Mouse (Mus musculus): ENCODE results near the gene Iqch. TPM values are rescaled to one million over a fixed set of nuclear protein-coding genes. Genes with fewer than 3 reads are reported as not detected.

Iqch gene
- polyA plus RNA-seq, 1 experiment from 2014 or later: 0.22 TPM

DNA sequence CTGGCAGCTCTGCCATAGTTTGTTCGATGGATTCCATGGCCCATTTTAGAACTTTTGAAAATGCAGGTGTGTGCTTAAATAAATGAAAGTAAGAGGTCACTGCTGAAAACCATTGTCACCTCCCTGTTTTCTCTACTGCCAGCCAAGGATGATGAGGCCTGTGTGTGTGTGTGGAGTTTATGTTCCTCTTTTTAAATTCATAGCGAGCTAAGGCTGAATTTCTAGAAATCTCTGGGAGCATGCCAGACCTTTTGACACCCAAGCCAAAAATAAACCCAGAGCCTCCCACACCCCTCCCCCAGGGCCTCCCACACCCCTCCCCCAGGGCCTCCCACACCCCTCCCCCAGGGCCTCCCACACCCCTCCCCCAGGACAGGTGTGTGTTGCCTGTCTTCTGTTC lies 15.7 kb upstream of the Iqch start:
- peaks cover 8% of the 10 kb centered on the region for H3K36me3 ChIP-seq (ENCODE audit: control insufficient read depth, insufficient read depth, low read length)
- WGBS: 83% methylated on average over 2 of the region's 2 CpGs
- no peak overlapping the region for H3K4me2 ChIP-seq (replicated peaks; ENCODE audit: low read depth, low read length)
- H3K9ac ChIP-seq (replicated peaks; ENCODE audit: low read depth, low read length): no peak overlapping the region
- H3K27ac ChIP-seq (ENCODE audit: low read length): no peak overlapping the region
- H3K9me3 ChIP-seq (ENCODE audit: control insufficient read depth, low read depth, low read length): no peaks in the 10 kb centered on the region
- H3K27me3 ChIP-seq (ENCODE audit: control insufficient read depth, insufficient read depth, low read length): no peaks in the 10 kb centered on the region
- no peak overlapping the region for H3K4me3 ChIP-seq (ENCODE audit: low read depth, low read length)
- peaks cover 5% of the 10 kb centered on the region; the same call in 1 of the 2 replicates for H3K4me1 ChIP-seq (ENCODE audit: control insufficient read depth, insufficient read depth, low read length)
- ATAC-seq (ENCODE audit: insufficient number of reproducible peaks, insufficient read depth, low FRiP score, low read depth): no peak

- Histone ChIP-seq H3K27ac (ENCODE audit: low read length) (no peak overlapping the region), H3K9ac (replicated peaks; ENCODE audit: low read depth, low read length) (no peak overlapping the region), H3K4me3 (ENCODE audit: low read depth, low read length) (no peak overlapping the region), H3K4me1 (ENCODE audit: control insufficient read depth, insufficient read depth, low read length) (peaks cover 13% of the 10 kb centered on the region), H3K27me3 (ENCODE audit: control insufficient read depth, insufficient read depth, low read length) (no peaks in the 10 kb centered on the region), H3K9me3 (ENCODE audit: control insufficient read depth, low read depth, low read length) (no peaks in the 10 kb centered on the region), H3K36me3 (ENCODE audit: control insufficient read depth, insufficient read depth, low read length) (peaks cover 4% of the 10 kb centered on the region; the same call in 1 of the 2 replicates), H3K4me2 (replicated peaks; ENCODE audit: low read depth, low read length) (no peak overlapping the region)
- WGBS: 83% methylated on average over 11 of the region's 11 CpGs
- no peak for ATAC-seq (ENCODE audit: insufficient number of reproducible peaks, insufficient read depth, low FRiP score, low read depth)
Observed at GRCm38 (mm10) chr9:63614018-63614985, 12.0 kb upstream of the Iqch start.

DNA sequence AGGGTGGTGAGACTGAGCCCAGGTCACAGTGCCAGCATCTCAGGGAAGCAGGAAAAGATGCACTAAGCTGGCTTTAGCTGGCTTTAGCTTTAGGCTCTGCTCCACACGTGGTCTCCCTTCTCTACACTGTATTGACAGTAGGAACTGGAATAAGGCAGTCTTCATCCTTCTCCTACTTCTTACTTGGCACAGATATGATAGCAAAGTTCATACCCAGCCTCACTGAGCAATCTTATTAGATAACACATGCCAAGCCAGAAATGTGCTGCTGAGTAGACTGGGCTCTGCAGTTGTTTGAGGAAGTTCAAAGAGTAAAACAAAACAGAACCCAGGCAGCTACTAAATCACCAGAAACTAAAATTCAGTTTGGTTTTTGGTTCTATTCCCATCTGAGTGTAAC lies 11.3 kb upstream of the Iqch start:
- no peaks in the 10 kb centered on the region for H3K27me3 ChIP-seq (ENCODE audit: control insufficient read depth, insufficient read depth, low read length)
- peaks cover 4% of the 10 kb centered on the region; the same call in 1 of the 2 replicates for H3K36me3 ChIP-seq (ENCODE audit: control insufficient read depth, insufficient read depth, low read length)
- WGBS: 39% methylated on average over 1 of the region's 1 CpGs
- H3K4me1 ChIP-seq (ENCODE audit: control insufficient read depth, insufficient read depth, low read length): peaks cover 13% of the 10 kb centered on the region
- no peak overlapping the region for H3K4me3 ChIP-seq (ENCODE audit: low read depth, low read length)
- peak; percentile 42; the same call in 1 of the 2 replicates for ATAC-seq (ENCODE audit: insufficient number of reproducible peaks, insufficient read depth, low FRiP score, low read depth)
- H3K9ac ChIP-seq (replicated peaks; ENCODE audit: low read depth, low read length): no peak overlapping the region
- no peak overlapping the region for H3K27ac ChIP-seq (ENCODE audit: low read length)
- no peaks in the 10 kb centered on the region for H3K9me3 ChIP-seq (ENCODE audit: control insufficient read depth, low read depth, low read length)
- H3K4me2 ChIP-seq (replicated peaks; ENCODE audit: low read depth, low read length): 0 out of 2 replicates have a peak overlapping the region, but pooled peaks have one; percentile 14

DNA sequence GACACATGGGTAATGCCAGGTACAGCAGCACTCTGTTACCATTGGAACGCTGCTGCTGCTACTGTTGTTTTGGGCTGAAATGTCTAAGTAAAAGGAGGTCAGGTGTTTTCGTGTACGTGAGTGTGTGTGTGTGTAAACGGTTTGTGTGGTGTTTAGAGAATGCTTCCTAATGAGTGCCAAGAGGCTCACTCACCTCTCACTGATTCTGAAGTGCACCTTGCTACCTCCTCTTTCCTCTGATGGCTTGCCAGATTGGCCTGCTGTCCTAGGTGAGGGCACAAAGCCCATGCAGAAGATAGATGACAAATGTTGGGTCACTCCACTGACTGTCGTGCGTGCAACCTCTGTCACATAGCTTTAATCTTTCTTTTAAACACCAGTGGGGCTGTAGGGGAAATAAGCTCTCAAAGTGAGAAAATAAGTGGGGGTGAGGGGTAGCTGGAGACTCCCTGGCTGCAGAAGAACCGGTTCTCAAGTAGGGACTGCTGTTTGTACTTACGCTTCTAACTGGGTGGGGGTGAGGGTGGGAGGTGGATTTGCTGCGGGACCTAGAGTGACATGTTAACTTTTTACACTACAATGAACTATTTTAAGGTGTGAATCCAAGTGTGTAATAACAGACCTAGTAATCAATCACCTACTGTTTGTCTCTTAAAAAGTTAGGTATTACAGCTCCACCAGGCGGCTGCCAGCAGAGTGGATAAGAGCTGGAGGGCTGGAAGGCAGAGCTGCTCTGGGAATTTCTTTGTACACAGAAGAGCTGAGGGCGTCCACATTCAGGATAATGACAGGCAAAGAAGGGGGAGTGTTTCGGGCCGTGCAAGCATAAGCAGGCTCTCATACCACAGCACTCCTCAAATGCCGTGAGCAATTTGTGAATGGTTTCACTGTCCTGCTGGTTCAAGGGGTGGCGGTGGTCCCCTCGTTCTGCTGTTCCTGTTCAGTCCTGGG lies 10.5 kb upstream of the Iqch start:
- 42% methylated on average over 16 of the region's 16 CpGs for WGBS
- Histone ChIP-seq H3K27me3 (ENCODE audit: control insufficient read depth, insufficient read depth, low read length) (no peaks in the 10 kb centered on the region), H3K4me1 (ENCODE audit: control insufficient read depth, insufficient read depth, low read length) (peaks cover 13% of the 10 kb centered on the region), H3K9me3 (ENCODE audit: control insufficient read depth, low read depth, low read length) (no peaks in the 10 kb centered on the region), H3K36me3 (ENCODE audit: control insufficient read depth, insufficient read depth, low read length) (peaks cover 1% of the 10 kb centered on the region; the same call in 1 of the 2 replicates), H3K27ac (ENCODE audit: low read length) (no peak overlapping the region), H3K9ac (replicated peaks; ENCODE audit: low read depth, low read length) (no peak overlapping the region), H3K4me3 (ENCODE audit: low read depth, low read length) (no peak overlapping the region), H3K4me2 (replicated peaks; ENCODE audit: low read depth, low read length) (0 out of 2 replicates have a peak overlapping the region, but pooled peaks have one; percentile 14)
- ATAC-seq (ENCODE audit: insufficient number of reproducible peaks, insufficient read depth, low FRiP score, low read depth): peak; percentile 74; the same call in 1 of the 2 replicates

- Histone ChIP-seq H3K9me3 (ENCODE audit: control insufficient read depth, low read depth, low read length) (no peaks in the 10 kb centered on the region), H3K36me3 (ENCODE audit: control insufficient read depth, insufficient read depth, low read length) (no peaks in the 10 kb centered on the region), H3K9ac (replicated peaks; ENCODE audit: low read depth, low read length) (no peak overlapping the region), H3K4me2 (replicated peaks; ENCODE audit: low read depth, low read length) (no peak overlapping the region), H3K27ac (ENCODE audit: low read length) (no peak overlapping the region; the same call in 1 of the 2 replicates), H3K27me3 (ENCODE audit: control insufficient read depth, insufficient read depth, low read length) (no peaks in the 10 kb centered on the region), H3K4me1 (ENCODE audit: control insufficient read depth, insufficient read depth, low read length) (peaks cover 13% of the 10 kb centered on the region), H3K4me3 (ENCODE audit: low read depth, low read length) (no peak overlapping the region)
- ATAC-seq (ENCODE audit: insufficient number of reproducible peaks, insufficient read depth, low FRiP score, low read depth): no peak
- WGBS: 74% methylated on average over 5 of the region's 5 CpGs
Observed at GRCm38 (mm10) chr9:63611967-63612366, 9.7 kb upstream of the Iqch start.

- H3K36me3 ChIP-seq (ENCODE audit: control insufficient read depth, insufficient read depth, low read length): no peaks in the 10 kb centered on the region
- H3K9ac ChIP-seq (replicated peaks; ENCODE audit: low read depth, low read length): no peak overlapping the region
- ATAC-seq (ENCODE audit: insufficient number of reproducible peaks, insufficient read depth, low FRiP score, low read depth): no peak
- no peaks in the 10 kb centered on the region for H3K27me3 ChIP-seq (ENCODE audit: control insufficient read depth, insufficient read depth, low read length)
- H3K4me3 ChIP-seq (ENCODE audit: low read depth, low read length): no peak overlapping the region
- peak overlapping the region; percentile 33; the same call in 1 of the 2 replicates for H3K27ac ChIP-seq (ENCODE audit: low read length)
- H3K9me3 ChIP-seq (ENCODE audit: control insufficient read depth, low read depth, low read length): no peaks in the 10 kb centered on the region
- H3K4me1 ChIP-seq (ENCODE audit: control insufficient read depth, insufficient read depth, low read length): peaks cover 13% of the 10 kb centered on the region
- WGBS: 43% methylated on average over 13 of the region's 13 CpGs
- no peak overlapping the region for H3K4me2 ChIP-seq (replicated peaks; ENCODE audit: low read depth, low read length)
Observed at GRCm38 (mm10) chr9:63610841-63611366, 8.6 kb upstream of the Iqch start.

DNA sequence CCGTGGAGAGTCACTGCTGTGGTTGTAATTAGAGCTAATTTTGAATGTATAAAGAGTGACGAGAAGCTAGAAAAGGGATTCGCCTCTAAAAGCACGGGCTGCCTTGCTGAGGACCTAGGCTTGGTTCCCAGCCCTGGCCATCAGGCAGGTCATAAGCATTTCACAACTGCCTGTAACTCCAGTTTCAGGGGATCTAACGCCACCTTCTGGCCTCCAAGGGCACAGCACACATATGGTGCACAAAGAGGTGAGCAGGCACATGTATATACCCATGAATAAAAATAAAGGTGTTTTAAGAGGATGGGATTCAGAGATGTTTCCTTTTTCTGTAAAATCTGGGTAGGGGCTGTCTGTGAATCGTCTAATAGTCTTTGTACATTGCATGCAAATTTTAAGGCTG lies 7.9 kb upstream of the Iqch start:
- Histone ChIP-seq H3K4me3 (ENCODE audit: low read depth, low read length) (no peak overlapping the region), H3K27ac (ENCODE audit: low read length) (no peak overlapping the region), H3K9me3 (ENCODE audit: control insufficient read depth, low read depth, low read length) (no peaks in the 10 kb centered on the region), H3K4me1 (ENCODE audit: control insufficient read depth, insufficient read depth, low read length) (peaks cover 13% of the 10 kb centered on the region), H3K4me2 (replicated peaks; ENCODE audit: low read depth, low read length) (no peak overlapping the region), H3K27me3 (ENCODE audit: control insufficient read depth, insufficient read depth, low read length) (no peaks in the 10 kb centered on the region), H3K9ac (replicated peaks; ENCODE audit: low read depth, low read length) (no peak overlapping the region), H3K36me3 (ENCODE audit: control insufficient read depth, insufficient read depth, low read length) (no peaks in the 10 kb centered on the region)
- ATAC-seq (ENCODE audit: insufficient number of reproducible peaks, insufficient read depth, low FRiP score, low read depth): no peak
- WGBS: 91% methylated on average over 6 of the region's 6 CpGs

GRCm38 (mm10) chr9:63609776-63610175 lies 7.5 kb upstream of the Iqch start:
- 95% methylated on average over 2 of the region's 2 CpGs for WGBS
- Histone ChIP-seq H3K4me3 (ENCODE audit: low read depth, low read length) (no peak overlapping the region), H3K27me3 (ENCODE audit: control insufficient read depth, insufficient read depth, low read length) (no peaks in the 10 kb centered on the region), H3K27ac (ENCODE audit: low read length) (no peak overlapping the region), H3K4me2 (replicated peaks; ENCODE audit: low read depth, low read length) (no peak overlapping the region), H3K9ac (replicated peaks; ENCODE audit: low read depth, low read length) (no peak overlapping the region), H3K4me1 (ENCODE audit: control insufficient read depth, insufficient read depth, low read length) (peaks cover 13% of the 10 kb centered on the region), H3K36me3 (ENCODE audit: control insufficient read depth, insufficient read depth, low read length) (no peaks in the 10 kb centered on the region), H3K9me3 (ENCODE audit: control insufficient read depth, low read depth, low read length) (no peaks in the 10 kb centered on the region)
- ATAC-seq (ENCODE audit: insufficient number of reproducible peaks, insufficient read depth, low FRiP score, low read depth): no peak

Data from stomach, embryonic 14.5 days (tissue).